In the genomic region with DNA sequence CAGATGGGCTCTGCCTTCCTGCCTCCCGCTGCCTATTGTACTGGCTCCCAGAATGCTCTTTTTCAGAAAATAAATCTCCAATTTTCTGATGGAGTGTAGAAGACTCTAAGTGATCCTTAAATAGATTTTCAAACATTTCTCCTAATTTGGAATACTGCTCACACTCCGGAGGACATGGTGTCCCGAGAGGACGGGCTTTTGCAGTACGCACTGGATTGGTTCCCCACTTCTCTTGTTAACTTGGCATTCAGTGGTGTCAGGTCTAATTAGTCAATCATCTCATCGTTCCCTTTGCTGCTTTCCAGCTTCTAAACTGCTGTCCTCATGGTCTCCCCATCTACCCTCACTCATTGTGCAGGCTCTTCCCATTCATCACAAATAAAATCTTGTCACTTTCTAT, we compare ENCODE assay signal across 11 mouse cellular contexts.
"Had no signal": no experiment of that assay in that cellular context is flagged by ENCODE, and none has a peak within 500 bp of the region (broad histone marks: within the 10 kb centered on the region; RNA-seq: fewer than 3 reads in every experiment).

No protein-coding gene starts in this region.

- DNase-seq: lung, adult 18-20 months; lung, embryonic 14.5 days; lung, postnatal 10 days; lung, postnatal 4 days; midbrain, embryonic 14.5 days; right cerebral cortex, postnatal 25 days; right cerebral cortex, postnatal 4 days; spleen, adult 18-20 months; thymus, adult 18-20 months; thymus, postnatal 14 days; thymus, postnatal 36 days had no signal
